Mouse (Mus musculus): Measurements from ENCODE around the gene Bpifb9b. TPM values are rescaled to one million over a fixed set of nuclear protein-coding genes. Genes with fewer than 3 reads are reported as not detected.
"Not testable (repeated sequence)": the region's sequence is repeated elsewhere in the genome, so short reads cannot be mapped to it uniquely, and the experiment has no call there.

The Bpifb9b gene
- polyA plus RNA-seq, 1 experiment from 2014 or later, result not detected

GRCm38 (mm10) chr2:154339356-154339755, 32.3 kb downstream of the Bpifb9b start:
- no peaks in the 10 kb centered on the region for H3K9me3 ChIP-seq
- H3K36me3 ChIP-seq, result peaks cover 23% of the 10 kb centered on the region; the same call in 1 of the 2 replicates
- H3K9ac ChIP-seq (replicated peaks), result no peak overlapping the region
- ATAC-seq (replicated peaks), result no peak
- H3K27ac ChIP-seq (replicated peaks), result no peak overlapping the region
- 74% methylated on average over 2 of the region's 2 CpGs for WGBS
- no peaks in the 10 kb centered on the region for H3K4me1 ChIP-seq
- no peak overlapping the region for H3K4me2 ChIP-seq (replicated peaks)
- H3K4me3 ChIP-seq, result no peak overlapping the region
- H3K27me3 ChIP-seq, result no peaks in the 10 kb centered on the region

GRCm38 (mm10) chr2:154348152-154348551, 41.1 kb downstream of the Bpifb9b start:
- Histone ChIP-seq H3K4me2 (replicated peaks) (no peak overlapping the region), H3K9me3 (no peaks in the 10 kb centered on the region), H3K27me3 (no peaks in the 10 kb centered on the region), H3K9ac (replicated peaks) (no peak overlapping the region), H3K4me3 (no peak overlapping the region), H3K36me3 (peaks cover 44% of the 10 kb centered on the region), H3K4me1 (no peaks in the 10 kb centered on the region), H3K27ac (replicated peaks) (no peak overlapping the region)
- no peak for ATAC-seq (replicated peaks)
- WGBS, result 89% methylated on average over 3 of the region's 3 CpGs

DNA sequence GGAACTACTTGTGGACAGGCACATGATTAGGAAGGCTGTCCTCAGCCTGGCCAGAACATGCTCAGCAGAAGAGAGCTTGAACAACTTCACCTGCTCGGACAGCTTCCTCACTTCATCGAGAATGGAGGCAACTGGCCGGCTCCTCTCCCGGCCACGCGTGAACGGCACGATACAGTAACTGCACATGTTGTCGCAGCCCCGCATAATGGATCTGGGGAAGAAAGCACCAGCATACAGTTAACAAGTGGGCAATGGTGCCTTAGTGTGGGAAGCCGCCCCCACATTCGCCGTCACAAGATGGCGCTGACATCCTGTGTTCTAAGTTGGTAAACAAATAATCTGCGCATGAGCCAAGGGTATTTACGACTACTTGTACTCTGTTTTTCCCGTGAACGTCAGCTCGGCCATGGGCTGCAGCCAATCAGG, 47.0 kb downstream of the Bpifb9b start:
- peak overlapping the region; percentile 21; the same call in 1 of the 2 replicates for H3K9ac ChIP-seq (replicated peaks)
- ATAC-seq (replicated peaks), result not testable (repeated sequence)
- WGBS, result 72% methylated on average over 15 of the region's 19 CpGs

GRCm38 (mm10) chr2:154367510-154367909, 60.5 kb downstream of the Bpifb9b start:
- Histone ChIP-seq H3K27me3 (no peaks in the 10 kb centered on the region), H3K36me3 (peaks cover 31% of the 10 kb centered on the region), H3K4me3 (no peak overlapping the region), H3K4me1 (peaks cover 3% of the 10 kb centered on the region; the same call in 1 of the 2 replicates), H3K4me2 (replicated peaks) (no peak overlapping the region), H3K27ac (replicated peaks) (no peak overlapping the region), H3K9ac (replicated peaks) (no peak overlapping the region), H3K9me3 (no peaks in the 10 kb centered on the region)
- 97% methylated on average over 1 of the region's 1 CpGs for WGBS
- no peak for ATAC-seq (replicated peaks)

More for the DNA sequence above, 47.0 kb downstream of the Bpifb9b start:
- Histone ChIP-seq H3K4me3 (peak overlapping the region; percentile 34), H3K4me2 (replicated peaks) (peak overlapping the region; percentile 37), H3K27ac (replicated peaks) (peak overlapping the region; percentile 42; the same call in 1 of the 2 replicates), H3K36me3 (peaks cover 15% of the 10 kb centered on the region)
- not testable (repeated sequence) for H3K27me3 ChIP-seq, H3K4me1 ChIP-seq, H3K9me3 ChIP-seq

Other genes starting within 250 kb of the Bpifb9b start
- not detected in 2 replicates for gene Bpifa3, start 176.9 kb upstream of the Bpifb9b start, polyA plus RNA-seq (2015; fragmentation: Nextera tagmentation; extraction: Ambion mirVana)
- gene Bpifa1, start 164.3 kb upstream of the Bpifb9b start, polyA plus RNA-seq (2015; fragmentation: Nextera tagmentation; extraction: Ambion mirVana), result not detected in 2 replicates
- gene Bpifa5, start 144.6 kb upstream of the Bpifb9b start, polyA plus RNA-seq (2015; fragmentation: Nextera tagmentation; extraction: Ambion mirVana), result not detected in 2 replicates
- gene Bpifb1, start 116.4 kb upstream of the Bpifb9b start, polyA plus RNA-seq (2015; fragmentation: Nextera tagmentation; extraction: Ambion mirVana), result 0.31 and 0.33 TPM in 2 replicates
- gene Bpifb5, start 83.5 kb upstream of the Bpifb9b start, polyA plus RNA-seq (2015; fragmentation: Nextera tagmentation; extraction: Ambion mirVana), result 0.43 TPM in 1 of 2 replicates, not detected in the other
- gene Bpifb9a, start 49.4 kb upstream of the Bpifb9b start, polyA plus RNA-seq (2015; fragmentation: Nextera tagmentation; extraction: Ambion mirVana), result not detected in 2 replicates
- gene Cdk5rap1, start 65.8 kb downstream of the Bpifb9b start, polyA plus RNA-seq (2015; fragmentation: Nextera tagmentation; extraction: Ambion mirVana), result 15.3 and 18.2 TPM in 2 replicates
- gene Snta1, start 100.9 kb downstream of the Bpifb9b start, polyA plus RNA-seq (2015; fragmentation: Nextera tagmentation; extraction: Ambion mirVana), result 9.2 and 11.1 TPM in 2 replicates
- gene Cbfa2t2, start 129.3 kb downstream of the Bpifb9b start, polyA plus RNA-seq (2015; fragmentation: Nextera tagmentation; extraction: Ambion mirVana), result 78.0 and 82.3 TPM in 2 replicates
- 1.9 and 2.6 TPM in 2 replicates for gene 1700003F12Rik, start 239.9 kb downstream of the Bpifb9b start, polyA plus RNA-seq (2015; fragmentation: Nextera tagmentation; extraction: Ambion mirVana)
- gene Actl10, start 244.5 kb downstream of the Bpifb9b start, polyA plus RNA-seq (2015; fragmentation: Nextera tagmentation; extraction: Ambion mirVana), result 0.59 and 0.88 TPM in 2 replicates

All from forebrain, embryonic 15.5 days (tissue).